Mouse (Mus musculus) hindbrain, embryonic 13.5 days (tissue): Measurements from ENCODE around the gene Gm17604. TPM values are rescaled to one million over a fixed set of nuclear protein-coding genes. Genes with fewer than 3 reads are reported as not detected.

Experiments used
- ATAC-seq: fragments of 200-750 bp; cut with Nextera tagmentation; 2 replicates; pipeline ENCODE4 v1.8.0; 2017; ENCODE audit warnings: moderate TSS enrichment; ENCODE audit not compliant: low FRiP score
- H3K27ac ChIP-seq: fragments of 300-500 bp; sonication (generic); 2 replicates; pipeline ENCODE4 v1.5.1; 2015; ENCODE audit warnings: inconsistent platforms, mild to moderate bottlenecking, moderate library complexity
- H3K27me3 ChIP-seq: fragments of 300-500 bp; sonication (generic); 2 replicates; pipeline ENCODE4 v1.6.1; 2015; ENCODE audit warnings: mild to moderate bottlenecking, inconsistent platforms
- H3K36me3 ChIP-seq: fragments of 300-500 bp; sonication (generic); 2 replicates; pipeline ENCODE4 v1.6.1; 2015; ENCODE audit warnings: mild to moderate bottlenecking, inconsistent platforms
- H3K4me1 ChIP-seq: fragments of 300-500 bp; sonication (generic); replicated peaks from 2 replicates; pipeline ENCODE4 v1.6.1; 2015; ENCODE audit warnings: inconsistent platforms
- H3K4me2 ChIP-seq: fragments of 300-500 bp; sonication (generic); 2 replicates; pipeline ENCODE4 v1.6.1; 2015; ENCODE audit warnings: inconsistent platforms, mild to moderate bottlenecking, moderate library complexity
- H3K4me3 ChIP-seq: fragments of 300-500 bp; sonication (generic); 2 replicates; pipeline ENCODE4 v1.5.1; 2015; ENCODE audit warnings: mild to moderate bottlenecking, inconsistent platforms
- H3K9ac ChIP-seq: fragments of 300-500 bp; sonication (generic); 2 replicates; pipeline ENCODE4 v1.6.1; 2015; ENCODE audit warnings: mild to moderate bottlenecking, inconsistent platforms
- H3K9me3 ChIP-seq: fragments of 300-500 bp; sonication (generic); 2 replicates; pipeline ENCODE4 v1.6.1; 2016; ENCODE audit warnings: inconsistent platforms
- WGBS: fragments of 180-500 bp; shearing (Covaris S2); methylation state at CpG from one replicate; pipeline ENCODE4 v1.1.7; 2015; 5-methylcytosine and 5-hydroxymethylcytosine counted together
- polyA plus RNA-seq: library from polyadenylated mRNA; unstranded; fragments of >200 nt; fragmentation: Nextera tagmentation; extraction: Ambion mirVana; gene quantifications from 2 replicates; pipeline ENCODE4 v1.2.1, GENCODE M21; 2015

Gm17604 gene
- polyA plus RNA-seq = not detected in 2 replicates

DNA sequence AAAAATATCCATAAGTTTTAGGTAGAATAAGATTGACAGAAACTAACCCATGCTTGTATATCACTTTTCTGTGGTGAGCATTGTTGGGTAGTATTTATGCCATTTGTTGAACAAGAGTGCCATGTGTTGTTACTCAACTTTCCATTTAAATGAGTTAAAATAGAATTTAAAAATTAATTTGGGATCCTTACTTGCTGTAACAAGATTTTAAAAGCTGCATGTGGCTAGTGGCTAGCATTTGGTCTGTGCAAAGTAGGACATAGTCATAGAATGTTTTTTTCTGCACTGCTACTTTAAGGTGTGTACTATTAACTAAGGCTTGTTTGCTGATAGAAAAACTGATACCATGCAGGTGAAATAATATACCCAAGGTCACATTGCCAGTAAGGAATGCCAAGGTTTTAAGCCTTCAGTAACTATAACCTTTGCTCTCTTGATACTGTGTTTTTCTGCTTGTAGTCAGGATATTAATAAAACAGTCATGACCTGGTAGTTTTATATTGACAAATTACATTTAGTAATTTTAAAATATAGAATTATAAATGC is at the start of gene Gm17604:
Gm17604 (minus strand) TSS at position 51 of the 546 bp plus-strand sequence.
- 0 out of 2 replicates have a peak, but pooled peaks cover 3% of the 10 kb centered on the region for H3K27me3 ChIP-seq
- no peak within 1 kb of the TSS for H3K4me3 ChIP-seq
- no peaks in the 10 kb centered on the region for H3K36me3 ChIP-seq
- H3K9me3 ChIP-seq = no peaks in the 10 kb centered on the region
- ATAC-seq = no peak
- no peaks in the 10 kb centered on the region for H3K4me1 ChIP-seq
- H3K27ac ChIP-seq = no peak within 1 kb of the TSS
- H3K9ac ChIP-seq = no peak within 1 kb of the TSS
- H3K4me2 ChIP-seq = no peak within 1 kb of the TSS

DNA sequence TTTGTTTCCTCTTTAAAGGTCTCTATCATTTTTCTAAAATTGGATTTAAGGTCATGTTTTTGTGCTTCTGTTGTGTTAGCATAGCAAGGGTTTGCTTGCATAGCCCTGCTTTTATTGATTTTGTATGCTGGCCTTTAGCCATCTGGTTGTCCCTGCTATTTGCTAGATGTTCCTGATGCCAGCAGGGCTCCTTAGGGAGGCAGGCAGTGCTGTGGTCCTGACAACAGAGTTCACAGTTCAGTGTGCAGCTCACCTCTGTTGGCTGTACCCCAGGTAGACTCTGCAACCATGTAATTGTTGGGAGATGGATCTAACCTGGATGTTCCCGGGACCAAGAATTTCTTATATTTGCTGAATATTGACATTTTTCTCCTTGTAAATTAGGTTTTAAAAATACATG is 45.3 kb upstream of the Gm17604 start:
- ATAC-seq = no peak
- Histone ChIP-seq H3K36me3 (no peaks in the 10 kb centered on the region), H3K27ac (no peak overlapping the region), H3K9ac (no peak overlapping the region), H3K27me3 (no peaks in the 10 kb centered on the region), H3K4me3 (no peak overlapping the region), H3K4me1 (no peaks in the 10 kb centered on the region), H3K4me2 (no peak overlapping the region), H3K9me3 (no peaks in the 10 kb centered on the region)
- 96% methylated on average over 1 of the region's 1 CpGs for whole genome bisulfite sequencing

DNA sequence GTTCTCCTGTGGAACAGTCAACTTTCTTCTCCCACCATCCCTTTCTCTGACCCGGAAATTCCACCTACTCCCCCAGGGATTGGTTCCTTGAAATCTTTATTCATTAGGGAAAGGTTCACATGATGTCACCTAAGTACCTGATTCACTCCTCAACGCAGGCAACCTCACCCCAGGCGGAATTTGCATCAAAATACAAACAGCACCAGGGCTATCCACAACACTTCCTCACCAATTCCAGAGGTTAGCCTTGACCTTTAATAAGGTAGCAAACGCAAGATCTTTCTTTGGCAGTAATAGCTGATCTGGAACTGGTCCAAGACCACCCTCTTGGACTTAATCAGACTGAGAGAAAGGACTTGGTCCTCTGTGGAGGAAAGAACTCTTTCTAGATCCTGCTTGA is 1.5 kb downstream of the Gm17604 start:
- 35% methylated on average over 4 of the region's 4 CpGs for WGBS
- no peak overlapping the region for H3K4me3 ChIP-seq
- H3K4me1 ChIP-seq = no peaks in the 10 kb centered on the region
- 0 out of 2 replicates have a peak, but pooled peaks cover 3% of the 10 kb centered on the region for H3K27me3 ChIP-seq
- ATAC-seq = no peak
- no peaks in the 10 kb centered on the region for H3K36me3 ChIP-seq
- no peak overlapping the region for H3K27ac ChIP-seq
- no peak overlapping the region for H3K9ac ChIP-seq
- H3K9me3 ChIP-seq = no peaks in the 10 kb centered on the region
- no peak overlapping the region for H3K4me2 ChIP-seq

DNA sequence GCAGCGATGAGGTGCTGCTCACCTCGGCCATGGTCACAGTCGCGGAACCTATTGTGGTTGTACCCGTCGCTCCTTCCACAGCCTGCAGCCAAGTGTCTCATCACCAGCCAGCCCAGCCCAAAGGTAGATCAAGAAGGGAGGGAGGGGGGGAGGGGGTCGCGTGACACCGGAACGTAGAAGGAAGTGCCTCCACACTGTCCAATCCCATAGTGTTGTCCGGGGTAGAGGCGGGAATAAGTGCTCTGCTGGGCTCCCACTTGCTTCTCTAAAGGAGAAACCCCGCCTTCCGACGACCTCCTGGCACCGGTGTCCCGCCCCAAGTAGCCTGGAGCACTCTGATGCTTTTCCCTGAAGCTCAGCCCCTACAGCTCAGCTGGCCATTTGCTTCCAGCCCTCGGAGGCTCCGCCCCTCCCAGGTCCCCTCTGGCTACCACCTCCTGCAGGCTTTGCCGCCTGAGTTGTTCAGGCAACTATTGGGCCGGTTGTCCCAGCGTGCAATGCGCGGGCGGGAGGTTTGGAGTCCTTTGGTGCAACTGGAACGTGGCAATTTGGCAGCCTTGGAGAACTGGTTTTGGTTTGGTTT is 24.3 kb downstream of the Gm17604 start, which contains the start of the genes Mospd2 and Fancb:
Mospd2 (minus strand) TSS at position 183 of the 583 bp plus-strand sequence.
Fancb (plus strand) TSS at position 400 of the 583 bp plus-strand sequence.
- Histone ChIP-seq H3K9ac (peak within 1 kb of the TSS; percentile 68), H3K9me3 (no peaks in the 10 kb centered on the region), H3K4me3 (peak within 1 kb of the TSS; percentile 55), H3K36me3 (no peaks in the 10 kb centered on the region), H3K27ac (peak within 1 kb of the TSS; percentile 74), H3K4me1 (peaks cover 17% of the 10 kb centered on the region), H3K27me3 (no peaks in the 10 kb centered on the region), H3K4me2 (peak within 1 kb of the TSS; percentile 57)
- ATAC-seq = peak; percentile 100
- WGBS = 15% methylated on average over 26 of the region's 26 CpGs

DNA sequence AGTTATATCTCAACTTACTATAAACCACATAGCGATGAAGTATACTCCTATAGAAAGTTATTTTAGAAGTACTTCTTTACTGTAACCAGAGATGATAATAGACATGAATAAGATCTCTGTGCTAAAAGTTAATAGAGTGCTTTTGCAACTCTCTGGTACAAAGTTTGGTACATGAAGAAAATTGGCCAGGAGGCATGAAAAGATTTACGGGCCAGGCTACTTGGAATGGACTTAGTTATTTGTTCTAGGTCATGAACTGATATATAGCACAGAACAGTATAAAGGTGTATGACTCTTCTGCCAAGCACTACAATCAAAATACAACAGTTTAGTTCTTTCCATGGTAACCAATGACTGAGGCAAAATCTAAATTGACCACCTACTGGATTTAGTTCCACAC is 25.8 kb downstream of the Gm17604 start:
- H3K4me1 ChIP-seq = peaks cover 17% of the 10 kb centered on the region
- peak overlapping the region; percentile 57 for H3K4me2 ChIP-seq
- no peak overlapping the region for H3K27ac ChIP-seq
- H3K4me3 ChIP-seq = peak overlapping the region; percentile 55; the same call in 1 of the 2 replicates
- no peak for ATAC-seq
- H3K9me3 ChIP-seq = no peaks in the 10 kb centered on the region
- H3K36me3 ChIP-seq = no peaks in the 10 kb centered on the region
- no peak overlapping the region for H3K9ac ChIP-seq
- H3K27me3 ChIP-seq = no peaks in the 10 kb centered on the region
- 97% methylated on average over 2 of the region's 2 CpGs for WGBS

DNA sequence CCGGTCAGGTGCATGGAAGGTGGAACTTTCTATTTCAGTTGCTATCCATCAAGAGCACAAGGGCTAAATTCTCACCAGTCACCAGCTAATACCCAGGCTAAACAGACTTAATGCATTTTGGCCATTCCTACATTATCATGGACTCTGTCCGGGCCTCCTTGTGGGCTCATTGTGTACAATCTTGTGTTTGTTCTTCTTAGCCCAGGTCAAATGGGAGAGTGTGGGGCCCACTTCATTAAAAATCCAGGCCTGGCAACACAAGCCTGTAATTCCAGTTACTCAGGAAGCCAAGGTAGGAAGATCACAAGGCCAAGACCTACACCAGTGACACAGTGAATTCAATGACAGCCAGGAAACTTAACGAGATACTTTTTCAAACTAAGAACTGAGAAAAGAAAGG is 33.4 kb downstream of the Gm17604 start:
- Histone ChIP-seq H3K4me3 (no peak overlapping the region), H3K9me3 (no peaks in the 10 kb centered on the region), H3K9ac (no peak overlapping the region), H3K27me3 (no peaks in the 10 kb centered on the region), H3K4me2 (no peak overlapping the region), H3K4me1 (no peaks in the 10 kb centered on the region), H3K36me3 (no peaks in the 10 kb centered on the region), H3K27ac (no peak overlapping the region)
- 90% methylated on average over 3 of the region's 3 CpGs for WGBS
- ATAC-seq = no peak

DNA sequence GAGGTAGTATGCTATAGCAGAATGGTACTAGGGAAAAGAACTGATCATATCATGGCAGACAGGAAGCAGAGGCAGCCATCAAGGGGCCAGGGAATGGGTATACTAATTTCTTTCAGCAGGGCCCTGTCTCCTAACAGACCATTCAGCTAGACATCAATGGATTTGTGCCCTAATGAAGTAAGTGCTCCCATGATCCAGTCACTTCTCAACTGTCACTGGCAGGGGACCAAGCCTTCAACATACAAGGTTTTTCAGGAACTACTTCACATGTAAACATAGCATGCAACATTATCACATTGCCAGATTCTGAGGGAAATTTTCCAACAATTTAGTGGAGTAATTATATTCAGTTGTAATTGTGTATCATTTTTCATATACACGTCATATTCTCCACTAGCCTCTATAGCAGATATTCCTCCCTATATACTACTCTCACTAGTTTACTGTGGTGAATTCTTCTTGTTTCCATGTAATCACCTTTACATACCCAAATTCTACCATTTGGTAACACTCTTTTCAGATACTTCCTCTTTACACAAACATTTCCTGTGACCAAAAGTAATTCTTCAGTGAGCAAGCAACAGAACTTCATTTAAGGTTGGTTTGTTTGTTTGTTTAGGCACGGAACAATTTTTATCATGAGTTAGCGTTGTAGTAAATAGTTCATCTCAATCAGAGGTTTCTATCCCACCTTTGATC is 38.7 kb downstream of the Gm17604 start:
- no peaks in the 10 kb centered on the region for H3K4me1 ChIP-seq
- no peaks in the 10 kb centered on the region for H3K9me3 ChIP-seq
- H3K27ac ChIP-seq = no peak overlapping the region
- no peak overlapping the region for H3K9ac ChIP-seq
- H3K4me2 ChIP-seq = no peak overlapping the region
- H3K4me3 ChIP-seq = no peak overlapping the region
- no peak for ATAC-seq
- 93% methylated on average over 3 of the region's 3 CpGs for WGBS
- no peaks in the 10 kb centered on the region for H3K36me3 ChIP-seq
- H3K27me3 ChIP-seq = no peaks in the 10 kb centered on the region

Other genes with a start within 250 kb of the Gm17604 start
- gene Mospd2, start 24.5 kb downstream of the Gm17604 start, polyA plus RNA-seq = 14.4 and 16.7 TPM in 2 replicates
- gene Fancb, start 24.2 kb downstream of the Gm17604 start, polyA plus RNA-seq = 3.1 and 3.3 TPM in 2 replicates